Mouse (Mus musculus): ENCODE measurements around the gene Phxr2. TPM values are rescaled to one million over a fixed set of nuclear protein-coding genes. Genes with fewer than 3 reads are reported as not detected.
A peak's percentile ranks its signal among the peaks of the same experiment; 100 is the strongest.

Gene Phxr2
- not detected in 2 replicates for polyA plus RNA-seq (2014; fragmentation: Nextera tagmentation; extraction: Ambion mirVana)

DNA sequence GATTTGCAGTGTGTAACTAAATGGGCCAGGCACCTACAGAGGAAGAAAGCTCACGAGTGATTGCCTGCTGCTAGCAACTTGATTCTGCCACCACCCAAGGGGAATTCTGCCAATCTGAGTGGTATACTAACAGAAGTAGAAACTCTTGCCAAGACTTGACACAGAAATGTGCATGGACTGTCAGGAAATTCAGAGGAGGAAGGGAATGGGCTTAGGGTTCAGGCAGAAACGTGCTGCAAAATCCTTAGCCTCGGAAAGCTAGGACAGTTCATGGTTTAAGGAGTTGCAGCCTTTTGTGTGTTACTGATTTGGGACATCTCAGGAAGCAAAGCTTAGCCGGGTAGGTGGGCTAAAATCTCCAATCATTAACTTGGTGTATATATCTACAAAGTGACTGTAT lies at the start of gene Phxr2:
TSS of gene Phxr2 (minus strand) at position 101 of the 400 bp plus-strand sequence.
- ATAC-seq (ENCODE audit: insufficient read depth), result no peak
- Histone ChIP-seq H3K9ac (no peak within 1 kb of the TSS; the same call in 1 of the 2 replicates), H3K9me3 (ENCODE audit: low read depth, low read length) (no peaks in the 10 kb centered on the region), H3K27me3 (ENCODE audit: insufficient read depth, low read length) (no peaks in the 10 kb centered on the region), H3K4me3 (ENCODE audit: low read depth, low read length) (no peak within 1 kb of the TSS), H3K27ac (ENCODE audit: low read depth) (no peak within 1 kb of the TSS), H3K4me1 (ENCODE audit: insufficient read depth) (no peaks in the 10 kb centered on the region), H3K4me2 (no peak within 1 kb of the TSS), H3K36me3 (ENCODE audit: insufficient read depth) (0 out of 2 replicates have a peak, but pooled peaks cover 15% of the 10 kb centered on the region)
- TF ChIP-seq CTCF (IDR thresholded peaks at IDR 0.05; ENCODE audit: low read depth), result no peak
- WGBS, result 76% methylated on average over 4 of the region's 4 CpGs
- no peak for DNase-seq

DNA sequence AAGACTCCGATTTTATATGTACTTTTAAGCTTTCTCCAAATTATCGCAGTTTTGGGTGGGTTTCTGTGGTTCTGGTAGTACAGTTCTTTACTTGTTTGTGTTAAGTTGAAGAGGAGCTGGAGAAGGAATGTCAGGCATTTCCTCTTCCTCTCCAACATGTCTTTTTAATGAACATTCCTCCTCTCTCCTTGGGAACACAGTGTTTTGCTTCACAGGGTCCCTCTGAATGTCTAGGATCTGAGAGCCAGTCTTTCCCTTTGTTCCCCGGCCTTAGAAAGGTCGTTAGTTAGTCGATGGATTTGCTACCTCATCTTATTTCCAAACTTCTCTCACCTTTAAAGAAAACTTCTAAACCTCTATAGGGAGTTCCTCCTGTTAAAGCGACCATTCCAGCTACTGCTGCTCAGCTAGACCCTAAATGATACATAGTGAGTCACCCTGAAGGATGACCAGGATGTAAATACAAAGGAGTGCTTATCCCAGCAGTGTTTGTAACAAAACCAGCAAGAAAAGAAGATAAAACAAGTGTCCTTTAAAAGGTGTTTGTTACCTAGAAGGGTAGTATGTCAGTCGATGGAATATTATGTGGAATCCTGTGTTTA lies 46.9 kb upstream of the Phxr2 start:
- ATAC-seq (ENCODE audit: insufficient read depth) (no peak), DNase-seq (peak; percentile 40)
- TF ChIP-seq CTCF (IDR thresholded peaks at IDR 0.05; ENCODE audit: low read depth), result no peak
- no peak overlapping the region for H3K4me3 ChIP-seq (ENCODE audit: low read depth, low read length)
- peaks cover 20% of the 10 kb centered on the region; the same call in 1 of the 2 replicates for H3K4me1 ChIP-seq (ENCODE audit: insufficient read depth)
- 21% methylated on average over 7 of the region's 7 CpGs for WGBS
- H3K27me3 ChIP-seq (ENCODE audit: insufficient read depth, low read length), result no peaks in the 10 kb centered on the region
- no peaks in the 10 kb centered on the region for H3K9me3 ChIP-seq (ENCODE audit: low read depth, low read length)
- peak overlapping the region; percentile 73 for H3K27ac ChIP-seq (ENCODE audit: low read depth)
- no peak overlapping the region for H3K4me2 ChIP-seq
- H3K36me3 ChIP-seq (ENCODE audit: insufficient read depth), result no peaks in the 10 kb centered on the region
- H3K9ac ChIP-seq, result no peak overlapping the region

DNA sequence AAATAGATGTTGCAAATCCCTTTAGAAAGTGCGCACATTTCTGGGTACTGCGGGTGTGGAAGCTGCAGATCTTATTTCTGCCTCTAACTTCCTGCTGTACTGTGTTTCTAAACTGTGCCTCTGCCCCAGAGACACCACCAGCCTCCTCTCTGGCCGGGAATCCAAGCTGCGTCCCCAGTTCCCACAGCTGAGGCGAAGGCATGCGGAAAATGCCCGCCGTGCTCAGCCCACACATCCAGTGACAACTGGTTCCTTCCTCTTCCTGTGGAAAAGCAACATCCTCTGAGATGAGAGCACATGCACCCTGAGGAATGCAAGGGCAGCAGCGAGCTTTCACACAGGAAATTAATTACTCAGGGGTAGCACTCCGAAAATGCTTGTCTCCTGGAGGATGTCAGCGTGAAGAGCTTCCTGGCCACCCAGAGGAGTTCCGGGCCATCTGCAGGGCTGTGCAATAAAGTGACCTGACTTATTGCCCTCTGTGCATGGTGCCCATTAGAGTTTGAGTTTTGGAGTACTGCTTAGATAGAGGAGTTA lies 45.9 kb upstream of the Phxr2 start:
- Histone ChIP-seq H3K9me3 (ENCODE audit: low read depth, low read length) (no peaks in the 10 kb centered on the region), H3K9ac (peak overlapping the region; percentile 17; the same call in 1 of the 2 replicates), H3K4me2 (peak overlapping the region; percentile 38), H3K27ac (ENCODE audit: low read depth) (peak overlapping the region; percentile 73), H3K36me3 (ENCODE audit: insufficient read depth) (no peaks in the 10 kb centered on the region), H3K27me3 (ENCODE audit: insufficient read depth, low read length) (no peaks in the 10 kb centered on the region), H3K4me1 (ENCODE audit: insufficient read depth) (peaks cover 20% of the 10 kb centered on the region; the same call in 1 of the 2 replicates), H3K4me3 (ENCODE audit: low read depth, low read length) (no peak overlapping the region)
- peak; percentile 83 for DNase-seq
- no peak for TF ChIP-seq CTCF (IDR thresholded peaks at IDR 0.05; ENCODE audit: low read depth)
- 7% methylated on average over 12 of the region's 12 CpGs for WGBS
- ATAC-seq (ENCODE audit: insufficient read depth), result peak; percentile 82

DNA sequence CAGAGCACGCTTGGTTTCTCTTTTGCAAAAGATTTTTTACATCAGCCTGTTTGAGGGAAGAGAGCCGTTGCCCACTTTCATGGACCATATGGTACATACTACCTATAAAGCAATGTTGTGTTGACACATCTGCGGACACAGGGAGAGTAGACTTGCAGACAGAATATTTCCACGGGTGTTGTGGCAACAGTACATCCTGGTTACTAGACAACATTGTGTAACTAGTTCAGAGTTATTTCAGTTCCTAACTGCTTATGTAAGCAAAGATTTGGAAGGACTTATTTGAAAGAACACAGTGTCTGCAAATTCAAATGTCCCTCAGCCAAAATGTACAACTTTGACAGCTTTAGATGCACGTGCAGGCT lies 43.6 kb upstream of the Phxr2 start:
- no peaks in the 10 kb centered on the region for H3K9me3 ChIP-seq (ENCODE audit: low read depth, low read length)
- ATAC-seq (ENCODE audit: insufficient read depth) (no peak), DNase-seq (peak; percentile 41)
- H3K27me3 ChIP-seq (ENCODE audit: insufficient read depth, low read length), result no peaks in the 10 kb centered on the region
- H3K27ac ChIP-seq (ENCODE audit: low read depth), result 0 out of 2 replicates have a peak overlapping the region, but pooled peaks have one; percentile 20
- no peak overlapping the region for H3K4me3 ChIP-seq (ENCODE audit: low read depth, low read length)
- H3K36me3 ChIP-seq (ENCODE audit: insufficient read depth), result no peaks in the 10 kb centered on the region
- no peak overlapping the region for H3K9ac ChIP-seq
- WGBS, result 54% methylated on average over 5 of the region's 5 CpGs
- H3K4me1 ChIP-seq (ENCODE audit: insufficient read depth), result peaks cover 20% of the 10 kb centered on the region; the same call in 1 of the 2 replicates
- no peak for TF ChIP-seq CTCF (IDR thresholded peaks at IDR 0.05; ENCODE audit: low read depth)
- no peak overlapping the region for H3K4me2 ChIP-seq

DNA sequence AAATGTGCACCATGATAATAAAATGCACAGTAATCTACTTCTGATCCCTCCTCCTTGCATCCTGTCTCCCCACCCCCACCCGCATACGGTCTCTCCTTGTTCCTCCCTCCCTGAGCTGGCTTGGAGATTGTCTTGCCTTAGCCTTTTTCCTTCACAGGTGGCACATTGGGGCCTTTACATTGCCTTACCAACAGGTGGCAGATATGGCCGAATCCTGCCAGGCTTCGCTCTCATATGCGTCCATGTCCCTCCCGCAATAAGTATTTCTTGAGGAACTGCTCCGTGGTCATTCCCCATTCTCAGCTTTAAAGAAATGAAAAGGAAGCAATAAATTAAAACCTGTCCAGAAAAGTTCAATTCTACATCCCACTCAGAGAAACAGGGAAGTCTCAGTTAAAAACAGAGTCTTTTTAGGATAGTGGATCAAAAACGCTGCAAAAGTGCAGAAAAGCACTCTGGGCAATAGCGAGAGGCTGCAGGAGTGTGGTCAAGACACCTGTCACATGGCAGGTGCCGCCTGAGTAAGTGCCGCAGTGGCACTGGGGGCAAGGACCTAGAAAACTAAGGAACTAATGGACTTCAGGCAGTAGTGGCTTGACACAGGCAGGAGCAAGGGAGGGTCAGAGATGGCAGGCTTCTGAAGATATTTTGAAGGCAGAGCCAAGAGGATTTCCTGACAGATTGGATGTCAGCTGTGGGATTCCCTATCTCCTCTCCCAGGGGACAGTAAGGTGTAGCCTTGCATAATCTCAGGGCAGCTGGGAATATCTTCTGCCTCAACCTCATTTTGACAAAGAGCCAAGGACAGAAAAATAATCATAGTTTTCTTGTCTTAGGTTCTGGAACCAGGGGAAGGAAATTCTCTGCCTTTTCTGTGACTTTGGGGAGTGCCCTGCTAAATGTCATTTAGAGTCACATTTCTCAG lies 43.0 kb upstream of the Phxr2 start:
- Histone ChIP-seq H3K27ac (ENCODE audit: low read depth) (0 out of 2 replicates have a peak overlapping the region, but pooled peaks have one; percentile 20), H3K4me2 (no peak overlapping the region), H3K4me3 (ENCODE audit: low read depth, low read length) (no peak overlapping the region), H3K27me3 (ENCODE audit: insufficient read depth, low read length) (no peaks in the 10 kb centered on the region), H3K36me3 (ENCODE audit: insufficient read depth) (no peaks in the 10 kb centered on the region), H3K9me3 (ENCODE audit: low read depth, low read length) (no peaks in the 10 kb centered on the region), H3K4me1 (ENCODE audit: insufficient read depth) (peaks cover 20% of the 10 kb centered on the region; the same call in 1 of the 2 replicates), H3K9ac (no peak overlapping the region)
- ATAC-seq (ENCODE audit: insufficient read depth) (no peak), DNase-seq (peak; percentile 53)
- peak; percentile 56 for TF ChIP-seq CTCF (IDR thresholded peaks at IDR 0.05; ENCODE audit: low read depth)
- WGBS, result 67% methylated on average over 11 of the region's 11 CpGs

DNA sequence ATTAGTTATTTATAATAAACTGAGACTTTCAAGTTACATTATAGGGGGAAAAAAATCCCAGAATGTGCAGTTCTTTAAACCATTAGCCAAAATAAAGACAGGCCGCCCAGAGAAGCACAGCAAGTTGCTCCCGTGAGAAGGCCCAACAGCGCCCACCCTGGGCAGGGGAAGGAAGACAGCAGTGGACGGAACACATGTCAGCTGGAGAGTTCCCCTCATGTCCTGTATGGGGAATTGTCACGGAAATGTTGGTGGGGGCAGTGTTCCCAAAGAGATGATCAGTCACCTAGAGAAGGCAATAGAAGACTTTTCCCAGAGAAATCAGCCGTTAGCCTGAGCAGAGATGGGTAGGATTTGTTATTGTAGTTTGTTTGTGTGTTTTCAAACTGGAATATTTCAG lies 42.3 kb upstream of the Phxr2 start:
- H3K9ac ChIP-seq, result no peak overlapping the region

More for the DNA sequence above, 42.3 kb upstream of the Phxr2 start:
- 64% methylated on average over 6 of the region's 6 CpGs for WGBS
- no peak overlapping the region for H3K27ac ChIP-seq (ENCODE audit: low read depth)
- no peak overlapping the region for H3K4me3 ChIP-seq (ENCODE audit: low read depth, low read length)
- ATAC-seq (ENCODE audit: insufficient read depth) (no peak), DNase-seq (no peak)
- H3K4me2 ChIP-seq, result no peak overlapping the region
- H3K27me3 ChIP-seq (ENCODE audit: insufficient read depth, low read length), result no peaks in the 10 kb centered on the region
- H3K36me3 ChIP-seq (ENCODE audit: insufficient read depth), result no peaks in the 10 kb centered on the region
- peaks cover 20% of the 10 kb centered on the region; the same call in 1 of the 2 replicates for H3K4me1 ChIP-seq (ENCODE audit: insufficient read depth)
- no peaks in the 10 kb centered on the region for H3K9me3 ChIP-seq (ENCODE audit: low read depth, low read length)
- TF ChIP-seq CTCF (IDR thresholded peaks at IDR 0.05; ENCODE audit: low read depth), result peak; percentile 40

All from lung, embryonic 14.5 days (tissue).